In genomic region chr8:117934566-117935094, GRCm38 (mm10) we compare ENCODE assay signal across 17 mouse cellular contexts.
DNase-seq lines count a peak whose midpoint lies in the region; ATAC-seq and TF ChIP-seq lines count a peak whose summit lies in the region.
"Had no signal": no experiment of that assay in that cellular context is flagged by ENCODE, and none has a peak within 500 bp of the region (broad histone marks: within the 10 kb centered on the region; RNA-seq: fewer than 3 reads in every experiment).

No protein-coding gene starts in this region.

- no peaks in the 10 kb centered on the region for H3K27me3 ChIP-seq in hindbrain, embryonic 11.5 days (ENCODE audit: control insufficient read depth, insufficient read depth, low read length)
- no peaks in the 10 kb centered on the region for H3K27me3 ChIP-seq in hindbrain, embryonic 14.5 days (ENCODE audit: control insufficient read depth, insufficient read depth, low read length)
- no peaks in the 10 kb centered on the region for H3K27me3 ChIP-seq in testis, adult 2 months (ENCODE audit: control insufficient read depth, insufficient read depth, low read length)
- no peaks in the 10 kb centered on the region for H3K27me3 ChIP-seq in forebrain, postnatal 0 days (ENCODE audit: insufficient read depth, low read length)
- H3K27me3 ChIP-seq: embryonic facial prominence, embryonic 15.5 days had no signal

- DNase-seq in hindbrain, embryonic 11.5 days (ENCODE audit: low spot score) = no peak
- no peak for DNase-seq in hindbrain, embryonic 14.5 days (ENCODE audit: low spot score)
- DNase-seq in testis, postnatal 10 days (ENCODE audit: low spot score) = no peak
- DNase-seq in forebrain, postnatal 0 days = no peak
- DNase-seq in gastrocnemius, postnatal 10 days = no peak
- DNase-seq in right cerebral cortex, adult 18-20 months = no peak
- DNase-seq: adrenal gland, postnatal 25 days; cerebellum, adult 9-10 months; gastrocnemius, postnatal 36 days; kidney, adult 8-10 months; kidney, postnatal 4 days; liver; thymus, adult 18-20 months had no signal

- WGBS in hindbrain, embryonic 11.5 days = 90% methylated on average over 16 of the region's 16 CpGs
- WGBS in hindbrain, embryonic 14.5 days = 90% methylated on average over 16 of the region's 16 CpGs
- 91% methylated on average over 16 of the region's 16 CpGs for WGBS in forebrain, postnatal 0 days

- no peak for TF ChIP-seq POLR2A in testis, adult 2 months (IDR thresholded peaks at IDR 0.05; ENCODE audit: control insufficient read depth, low read depth, low read length)

- H3K36me3 ChIP-seq in hindbrain, embryonic 11.5 days (ENCODE audit: control insufficient read depth, insufficient read depth, low read length) = no peaks in the 10 kb centered on the region
- H3K36me3 ChIP-seq in hindbrain, embryonic 14.5 days (replicated peaks; ENCODE audit: control insufficient read depth, insufficient read depth) = no peaks in the 10 kb centered on the region
- no peaks in the 10 kb centered on the region for H3K36me3 ChIP-seq in testis, adult 2 months (ENCODE audit: control insufficient read depth, insufficient read depth, low read length)
- H3K36me3 ChIP-seq in forebrain, postnatal 0 days (ENCODE audit: insufficient read depth) = no peaks in the 10 kb centered on the region
- H3K36me3 ChIP-seq: embryonic facial prominence, embryonic 15.5 days had no signal

- H3K27ac ChIP-seq in hindbrain, embryonic 11.5 days (ENCODE audit: low read depth, low read length) = no peak overlapping the region
- H3K27ac ChIP-seq in hindbrain, embryonic 14.5 days = no peak overlapping the region
- H3K27ac ChIP-seq in testis, adult 2 months (ENCODE audit: control insufficient read depth, insufficient read depth, low read depth, low read length) = no peak overlapping the region
- peak overlapping the region; percentile 9; the same call in 1 of the 2 replicates for H3K27ac ChIP-seq in forebrain, postnatal 0 days (ENCODE audit: low read depth, low read length)
- H3K27ac ChIP-seq: embryonic facial prominence, embryonic 15.5 days; hindbrain, postnatal 0 days had no signal

- ATAC-seq in hindbrain, embryonic 11.5 days (ENCODE audit: low FRiP score) = peak; percentile 47
- ATAC-seq in hindbrain, embryonic 14.5 days (ENCODE audit: low FRiP score) = no peak
- no peak; the same call in 1 of the 2 replicates for ATAC-seq in forebrain, postnatal 0 days
- ATAC-seq: CD4-positive, CD25-positive, alpha-beta regulatory T cell, adult 4 months had no signal

- no peak overlapping the region for H3K4me2 ChIP-seq in hindbrain, embryonic 11.5 days (replicated peaks; ENCODE audit: low read depth, low read length)
- no peak overlapping the region for H3K4me2 ChIP-seq in hindbrain, embryonic 14.5 days (replicated peaks)
- no peak overlapping the region for H3K4me2 ChIP-seq in forebrain, postnatal 0 days (ENCODE audit: low read depth)
- H3K4me2 ChIP-seq: embryonic facial prominence, embryonic 15.5 days had no signal

- no peak overlapping the region for H3K4me3 ChIP-seq in hindbrain, embryonic 11.5 days (ENCODE audit: low read depth, low read length)
- no peak overlapping the region for H3K4me3 ChIP-seq in hindbrain, embryonic 14.5 days (replicated peaks; ENCODE audit: low read length)
- H3K4me3 ChIP-seq in testis, adult 2 months (ENCODE audit: control insufficient read depth, low read depth, low read length) = peak overlapping the region; percentile 80
- H3K4me3 ChIP-seq in forebrain, postnatal 0 days (ENCODE audit: low read depth, low read length) = no peak overlapping the region
- H3K4me3 ChIP-seq: embryonic facial prominence, embryonic 15.5 days had no signal

- no peak overlapping the region for H3K9ac ChIP-seq in hindbrain, embryonic 11.5 days (ENCODE audit: low read depth, low read length)
- H3K9ac ChIP-seq in hindbrain, embryonic 14.5 days = no peak overlapping the region
- H3K9ac ChIP-seq in forebrain, postnatal 0 days = no peak overlapping the region
- H3K9ac ChIP-seq: embryonic facial prominence, embryonic 15.5 days had no signal

- TF ChIP-seq CTCF in testis, adult 2 months (IDR thresholded peaks at IDR 0.05; ENCODE audit: control insufficient read depth, insufficient read depth, insufficient replicate concordance, low read depth, low read length) = no peak
- no peak for TF ChIP-seq CTCF in forebrain, postnatal 0 days (IDR thresholded peaks at IDR 0.05; ENCODE audit: low read depth)

- H3K9me3 ChIP-seq in hindbrain, embryonic 11.5 days (ENCODE audit: control insufficient read depth, low read length) = no peaks in the 10 kb centered on the region
- H3K9me3 ChIP-seq in hindbrain, embryonic 14.5 days (ENCODE audit: control insufficient read depth, low read length) = no peaks in the 10 kb centered on the region
- no peaks in the 10 kb centered on the region for H3K9me3 ChIP-seq in forebrain, postnatal 0 days (ENCODE audit: low read length)
- H3K9me3 ChIP-seq: embryonic facial prominence, embryonic 15.5 days had no signal

- no peaks in the 10 kb centered on the region for H3K4me1 ChIP-seq in hindbrain, embryonic 11.5 days (replicated peaks; ENCODE audit: control insufficient read depth, insufficient read depth, low read length)
- H3K4me1 ChIP-seq in hindbrain, embryonic 14.5 days (replicated peaks; ENCODE audit: control insufficient read depth, insufficient read depth, low read length) = no peaks in the 10 kb centered on the region; the same call in 1 of the 2 replicates
- peaks cover 6% of the 10 kb centered on the region for H3K4me1 ChIP-seq in testis, adult 2 months (ENCODE audit: control insufficient read depth, insufficient read depth, low read length)
- H3K4me1 ChIP-seq in forebrain, postnatal 0 days (ENCODE audit: insufficient read depth) = no peaks in the 10 kb centered on the region
- H3K4me1 ChIP-seq: embryonic facial prominence, embryonic 15.5 days had no signal
